8 mouse cellular contexts compared by ENCODE assay signal in genomic region chr2:177839901-177840663, GRCm38 (mm10). TPM values are rescaled to one million over a fixed set of nuclear protein-coding genes. Genes with fewer than 3 reads are reported as not detected.
DNase-seq lines count a peak whose midpoint lies in the region; ATAC-seq lines count a peak whose summit lies in the region.
"Not testable (repeated sequence)": the region's sequence is repeated elsewhere in the genome, so short reads cannot be mapped to it uniquely, and the experiment has no call there.

Gene Gm14325 (minus strand): TSS chr2:177840336.

- peak within 1 kb of the TSS; percentile 52 for H3K4me2 ChIP-seq in heart, embryonic 11.5 days
- peak within 1 kb of the TSS; percentile 34 for H3K4me2 ChIP-seq in kidney, embryonic 14.5 days (replicated peaks; ENCODE audit: low read depth, low read length)
- H3K4me2 ChIP-seq in limb, embryonic 13.5 days (replicated peaks): peak within 1 kb of the TSS; percentile 55
- H3K4me2 ChIP-seq in midbrain, embryonic 14.5 days (ENCODE audit: low read length): peak within 1 kb of the TSS; percentile 46

- not testable (repeated sequence) for H3K36me3 ChIP-seq in erythroblast, embryonic 14.5 days (ENCODE audit: control insufficient read depth); heart, embryonic 11.5 days (ENCODE audit: control insufficient read depth, insufficient read depth, low read length); kidney, embryonic 14.5 days (ENCODE audit: control insufficient read depth, insufficient read depth, low read length); limb, embryonic 13.5 days; midbrain, embryonic 14.5 days (ENCODE audit: control insufficient read depth, insufficient read depth, low read length)

- not testable (repeated sequence) for H3K9ac ChIP-seq in heart, embryonic 11.5 days (ENCODE audit: low read depth, low read length); kidney, embryonic 14.5 days (ENCODE audit: low read depth, low read length); midbrain, embryonic 14.5 days (replicated peaks; ENCODE audit: low read length)
- peak within 1 kb of the TSS; percentile 59 for H3K9ac ChIP-seq in limb, embryonic 13.5 days

- not testable (repeated sequence) for ATAC-seq in heart, embryonic 11.5 days (replicated peaks; ENCODE audit: insufficient number of reproducible peaks, low FRiP score, low TSS enrichment); kidney, embryonic 14.5 days (ENCODE audit: low FRiP score, low TSS enrichment); limb, embryonic 13.5 days (ENCODE audit: low FRiP score, low read depth); midbrain, embryonic 14.5 days (ENCODE audit: low FRiP score, low TSS enrichment)

- WGBS in heart, embryonic 11.5 days (ENCODE audit: insufficient replicate concordance): under 1% methylated on average over 16 of the region's 21 CpGs
- 5% methylated on average over 16 of the region's 21 CpGs for WGBS in kidney, embryonic 14.5 days
- WGBS in limb, embryonic 13.5 days: under 1% methylated on average over 18 of the region's 21 CpGs
- WGBS in midbrain, embryonic 14.5 days: under 1% methylated on average over 16 of the region's 21 CpGs

- DNase-seq in B cell, adult 2 months: peak; percentile 56 to 57
- DNase-seq in brain, adult 2 months (ENCODE audit: low read depth, low spot score): peak; percentile 93
- DNase-seq in midbrain, embryonic 14.5 days: peak; percentile 78
- DNase-seq in spleen, adult 18-20 months: peak; percentile 39 to 45

- not testable (repeated sequence) for H3K9me3 ChIP-seq in erythroblast, embryonic 14.5 days (ENCODE audit: control insufficient read depth, low read length); heart, embryonic 11.5 days (replicated peaks; ENCODE audit: control insufficient read depth, low read length); kidney, embryonic 14.5 days (ENCODE audit: control insufficient read depth, low read length); limb, embryonic 13.5 days; midbrain, embryonic 14.5 days (ENCODE audit: control insufficient read depth, low read length)

- H3K27me3 ChIP-seq in erythroblast, embryonic 14.5 days (ENCODE audit: control insufficient read depth); heart, embryonic 11.5 days (ENCODE audit: control insufficient read depth, insufficient read depth, low read length); kidney, embryonic 14.5 days (ENCODE audit: control insufficient read depth, insufficient read depth, low read length); limb, embryonic 13.5 days; midbrain, embryonic 14.5 days (ENCODE audit: control insufficient read depth, insufficient read depth, low read length): not testable (repeated sequence)

- peak within 1 kb of the TSS; percentile 46 for H3K4me3 ChIP-seq in erythroblast, embryonic 14.5 days (replicated peaks)
- H3K4me3 ChIP-seq in heart, embryonic 11.5 days (ENCODE audit: low read depth, low read length): peak within 1 kb of the TSS; percentile 44
- peak within 1 kb of the TSS; percentile 34 for H3K4me3 ChIP-seq in kidney, embryonic 14.5 days (ENCODE audit: low read length)
- H3K4me3 ChIP-seq in limb, embryonic 13.5 days: peak within 1 kb of the TSS; percentile 49
- H3K4me3 ChIP-seq in midbrain, embryonic 14.5 days (replicated peaks; ENCODE audit: low read depth, low read length): peak within 1 kb of the TSS; percentile 33

- not testable (repeated sequence) for H3K4me1 ChIP-seq in erythroblast, embryonic 14.5 days (ENCODE audit: control insufficient read depth); heart, embryonic 11.5 days (ENCODE audit: control insufficient read depth, insufficient read depth, low read length); kidney, embryonic 14.5 days (ENCODE audit: control insufficient read depth, insufficient read depth, low read length); limb, embryonic 13.5 days; midbrain, embryonic 14.5 days (ENCODE audit: control insufficient read depth, insufficient read depth, low read length)

- not testable (repeated sequence) for H3K27ac ChIP-seq in heart, embryonic 11.5 days (ENCODE audit: low read depth, low read length); kidney, embryonic 14.5 days (ENCODE audit: low read depth, low read length); limb, embryonic 13.5 days; midbrain, embryonic 14.5 days (replicated peaks; ENCODE audit: low read depth, low read length)

RNA-seq across cellular contexts. Expression of gene Gm14325, which starts in this region (rescaled TPM):
- polyA plus RNA-seq in erythroblast, embryonic 14.5 days (2012): not detected in 2 replicates
- polyA plus RNA-seq in heart, embryonic 11.5 days (2014; fragmentation: Nextera tagmentation; extraction: Ambion mirVana): 33.7 and 44.1 TPM in 2 replicates
- 33.5 and 45.7 TPM in 2 replicates for polyA plus RNA-seq in kidney, embryonic 14.5 days (2014; fragmentation: Nextera tagmentation; extraction: Ambion mirVana)
- 37.7 and 44.1 TPM in 2 replicates for polyA plus RNA-seq in limb, embryonic 13.5 days (2015; fragmentation: Nextera tagmentation; extraction: Ambion mirVana)
- polyA plus RNA-seq in midbrain, embryonic 14.5 days (2014; fragmentation: Nextera tagmentation; extraction: Ambion mirVana): 37.9 and 42.4 TPM in 2 replicates

Comparison
In these comparisons a context has a peak if more than half of its experiments do, and no peak if none do; other contexts are left out.
1. RNA of gene Gm14325 (polyA plus RNA-seq): 33.7 to 44.1 TPM in heart, embryonic 11.5 days, 37.9 to 42.4 TPM in midbrain, embryonic 14.5 days, 37.7 to 44.1 TPM in limb, embryonic 13.5 days and 33.5 to 45.7 TPM in kidney, embryonic 14.5 days; not detected in erythroblast, embryonic 14.5 days; every median in the first group is over 10 times any median in the second.
2. DNase-seq: peak in every context shown above with its lines; median percentile 93 in brain, adult 2 months; 78 in midbrain, embryonic 14.5 days; 56 in B cell, adult 2 months; 42 in spleen, adult 18-20 months.
3. Peak in every context shown above with its lines, with median percentiles within 50 percentile points of each other: H3K4me3 ChIP-seq and H3K4me2 ChIP-seq.